Mouse (Mus musculus): ENCODE measurements at regions not wholly inside any gene's neighbourhood (a gene's known extent, or its start where the extent isn't known, plus 50 kb on each side); places are given as distances from the start of the nearest gene placed in this dataset.

DNA sequence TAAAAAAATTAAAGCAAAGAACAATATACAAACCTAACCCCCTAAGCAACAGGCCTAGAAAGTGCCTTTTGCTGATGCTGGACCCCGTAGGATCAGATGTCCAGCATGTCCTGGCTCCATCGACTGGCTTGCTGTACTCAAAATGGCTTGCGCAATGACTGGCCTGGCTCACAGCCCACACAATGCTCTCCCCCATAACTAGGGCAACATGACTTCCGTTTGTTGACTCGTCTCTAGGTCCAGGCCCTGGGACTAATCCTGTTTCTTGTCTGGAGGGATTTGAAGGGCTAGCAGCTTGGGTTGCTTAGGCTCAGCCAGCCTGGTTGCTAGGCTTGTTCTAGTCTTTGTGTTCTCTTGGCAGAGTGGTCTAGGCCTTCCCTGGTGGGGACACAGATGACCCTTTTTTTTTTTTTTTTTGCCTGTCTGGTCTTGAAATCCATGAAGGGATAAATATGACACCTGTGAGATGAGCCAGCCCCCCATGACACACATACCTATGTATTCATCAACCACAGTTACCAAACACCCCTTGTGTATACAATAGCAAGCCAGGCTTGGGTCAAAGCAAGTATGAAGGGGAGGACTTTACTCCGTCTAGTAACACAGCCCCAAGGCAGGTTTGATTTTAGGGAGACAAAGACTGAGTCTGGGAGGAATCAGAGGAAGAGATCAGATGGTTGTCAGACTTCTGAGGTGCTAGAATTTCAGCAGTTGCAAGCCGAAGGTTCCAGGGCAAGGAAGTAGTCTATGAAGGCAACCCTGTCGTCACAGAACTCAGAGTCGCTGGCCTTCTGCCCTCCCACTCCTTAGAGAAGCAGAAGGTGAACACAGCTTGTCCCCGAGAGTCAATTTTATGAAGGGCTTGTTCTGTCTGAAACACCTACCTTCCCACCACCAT lies 120.0 kb upstream of the Hes1 start:
- DNase-seq (ENCODE audit: extremely low spot score in 1 of 2, low spot score in 2 of 2) = peak in 1 of 2 experiments; percentile 17
- TF ChIP-seq CTCF (IDR thresholded peaks at IDR 0.05) = no peak
- intact Hi-C loops (cut with DNase I) = no loop called here

DNA sequence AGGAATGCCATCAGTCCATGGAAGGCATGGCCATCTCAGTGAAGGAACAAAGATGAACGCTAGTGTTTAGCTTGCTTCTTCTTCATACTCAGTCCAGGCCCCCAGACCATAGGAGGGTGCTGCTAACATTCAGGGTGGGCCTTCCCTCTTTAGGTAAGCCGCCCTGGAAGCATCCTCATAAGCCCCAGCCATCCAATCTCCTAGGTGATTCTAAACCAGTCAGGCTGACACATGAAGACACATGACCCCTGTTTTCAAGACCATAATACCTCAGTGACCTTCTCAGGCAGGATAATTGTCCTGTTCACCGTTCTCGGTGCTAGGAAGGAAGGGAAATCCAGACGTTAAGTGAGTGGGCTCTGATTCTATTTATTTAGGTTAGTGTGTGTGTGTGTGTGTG lies 119.2 kb upstream of the Hes1 start:
- no peak overlapping the region for H3K27ac ChIP-seq
- intact Hi-C loops (cut with DNase I) = loop anchor here (5.0 kb wide), 1 partner anchor 108 kb away; no protein-coding TSS in a partner anchor
- no peak overlapping the region for H3K4me3 ChIP-seq
- no peak for DNase-seq (ENCODE audit: extremely low spot score in 1 of 2, low spot score in 2 of 2)
- TF ChIP-seq CTCF (IDR thresholded peaks at IDR 0.05) = no peak

More for the DNA sequence above, 120.0 kb upstream of the Hes1 start:
- no peak overlapping the region for H3K27ac ChIP-seq
- no peak overlapping the region for H3K4me3 ChIP-seq

DNA sequence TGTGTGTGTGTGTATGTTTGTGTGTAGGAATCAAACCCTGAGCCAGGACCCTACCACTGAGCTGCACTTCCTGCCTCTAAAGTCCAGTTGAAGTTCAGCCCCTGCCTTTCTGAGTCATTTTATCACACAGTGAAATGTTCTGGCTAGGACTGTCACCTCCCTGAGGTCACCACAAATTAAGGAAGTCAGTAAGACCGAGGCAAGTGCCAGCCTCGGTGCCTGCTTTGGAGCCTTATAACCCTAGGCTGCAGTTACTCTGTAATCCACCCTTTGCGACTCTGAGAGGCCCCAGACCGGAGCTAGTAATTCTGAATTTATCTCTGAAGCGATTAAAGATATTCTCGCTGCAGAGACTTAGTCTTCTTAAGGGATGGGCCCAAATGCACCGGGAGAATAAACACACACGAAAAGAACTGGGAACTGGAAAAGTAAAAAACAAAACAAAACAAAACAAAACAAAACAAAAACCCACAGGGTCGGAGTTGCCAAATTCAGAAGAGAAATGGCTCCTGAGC lies 118.8 kb upstream of the Hes1 start:
- Histone ChIP-seq H3K27ac (peak overlapping the region; percentile 13; the same call in 1 of the 2 replicates), H3K4me3 (peak overlapping the region; percentile 53)
- TF ChIP-seq CTCF (IDR thresholded peaks at IDR 0.05) = no peak
- DNase-seq (ENCODE audit: extremely low spot score in 1 of 2, low spot score in 2 of 2) = no peak
- intact Hi-C loops (cut with DNase I) = loop anchor here (5.0 kb wide), 1 partner anchor 108 kb away; no protein-coding TSS in a partner anchor

DNA sequence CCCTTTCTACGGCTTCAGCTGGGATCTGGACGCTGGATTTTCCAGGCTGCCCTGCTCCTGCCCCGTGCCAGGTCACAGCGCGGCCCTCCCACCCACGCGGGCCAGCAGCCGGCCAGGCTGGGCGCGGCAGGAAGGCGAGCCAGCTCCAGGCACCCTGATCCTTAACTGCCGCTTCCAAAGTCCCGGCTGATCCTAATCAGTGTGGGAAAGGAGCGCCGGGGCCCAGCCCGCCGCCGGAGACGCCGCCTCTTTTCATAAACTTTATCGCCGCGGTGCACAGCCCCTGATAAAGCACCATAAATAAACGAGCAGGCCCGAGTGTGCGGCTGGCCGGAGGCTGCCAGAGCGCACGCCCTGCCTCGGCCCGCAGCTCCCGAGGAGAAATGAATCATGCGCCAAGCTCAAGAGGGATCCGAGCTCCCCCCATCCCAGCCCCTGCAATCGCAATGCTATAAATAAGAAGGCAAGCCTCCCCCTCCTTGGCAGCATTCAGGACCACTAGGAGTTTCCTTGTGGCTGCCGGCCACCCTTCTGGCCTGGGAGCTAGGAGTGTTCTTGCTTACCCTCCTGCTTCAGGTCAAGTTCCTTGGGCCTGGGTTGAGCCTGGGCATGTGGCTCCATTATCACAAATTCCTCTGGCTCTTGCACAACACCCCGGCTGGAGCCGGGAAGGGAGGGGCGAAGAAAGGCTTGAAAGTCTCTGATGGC lies 118.1 kb upstream of the Hes1 start:
- Histone ChIP-seq H3K4me3 (peak overlapping the region; percentile 53), H3K27ac (peak overlapping the region; percentile 73)
- intact Hi-C loops (cut with DNase I) = loop anchor here (2.0 to 5.0 kb wide), 3 partner anchors 63 to 119 kb away; partner anchors contain the start of gene Hes1
- peak; percentile 28 to 47 for DNase-seq (ENCODE audit: extremely low spot score in 1 of 2, low spot score in 2 of 2)
- no peak for TF ChIP-seq CTCF (IDR thresholded peaks at IDR 0.05)

DNA sequence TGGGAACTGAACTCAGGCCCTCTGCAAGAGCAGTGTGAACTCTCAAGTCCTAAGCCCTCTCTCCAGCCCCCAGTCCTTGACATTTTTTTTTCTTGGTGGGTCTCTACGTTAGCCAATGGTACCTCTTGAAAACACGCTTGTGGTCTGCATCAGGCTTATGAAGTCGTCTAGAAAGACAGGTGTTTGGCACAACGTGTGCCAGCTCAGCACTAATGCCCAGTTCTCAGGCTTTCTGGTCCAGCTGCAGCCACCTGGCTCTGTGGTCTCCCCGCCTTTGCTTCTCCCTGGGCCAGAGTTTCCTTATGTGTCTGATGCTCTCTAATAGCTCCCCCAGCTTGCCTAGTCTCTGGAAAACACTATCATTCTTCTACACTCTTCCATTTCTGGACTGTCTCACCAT lies 117.2 kb upstream of the Hes1 start:
- Histone ChIP-seq H3K4me3 (no peak overlapping the region), H3K27ac (no peak overlapping the region)
- no peak for TF ChIP-seq CTCF (IDR thresholded peaks at IDR 0.05)
- intact Hi-C loops (cut with DNase I) = loop anchor here (2.0 to 5.0 kb wide), 3 partner anchors 62 to 118 kb away; partner anchors contain the start of gene Hes1
- DNase-seq (ENCODE audit: extremely low spot score in 1 of 2, low spot score in 2 of 2) = no peak

DNA sequence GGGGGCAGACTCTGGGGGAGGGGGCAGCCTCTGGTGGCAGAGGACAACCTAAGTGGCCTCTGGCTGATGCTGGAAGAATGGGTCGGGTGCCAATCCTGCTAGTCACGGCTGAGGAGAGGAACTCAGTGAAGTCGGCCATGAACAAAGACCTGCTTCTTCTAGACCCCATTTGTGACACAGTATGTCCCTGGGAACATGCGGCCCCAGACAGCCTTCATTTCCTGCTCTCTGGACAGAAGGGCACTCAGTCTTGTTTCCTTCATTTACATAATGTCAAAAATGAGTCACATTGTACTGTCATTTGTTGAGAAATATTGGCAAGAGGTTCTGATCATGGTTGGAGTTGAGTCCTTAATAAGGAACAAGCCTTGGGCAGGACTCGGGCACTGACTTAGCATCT lies 116.5 kb upstream of the Hes1 start:
- H3K4me3 ChIP-seq = no peak overlapping the region
- no peak for DNase-seq (ENCODE audit: extremely low spot score in 1 of 2, low spot score in 2 of 2)
- no peak overlapping the region for H3K27ac ChIP-seq
- TF ChIP-seq CTCF (IDR thresholded peaks at IDR 0.05) = no peak
- intact Hi-C loops (cut with DNase I) = loop anchor here (2.0 to 5.0 kb wide), 3 partner anchors 61 to 117 kb away; partner anchors contain the start of gene Hes1

DNA sequence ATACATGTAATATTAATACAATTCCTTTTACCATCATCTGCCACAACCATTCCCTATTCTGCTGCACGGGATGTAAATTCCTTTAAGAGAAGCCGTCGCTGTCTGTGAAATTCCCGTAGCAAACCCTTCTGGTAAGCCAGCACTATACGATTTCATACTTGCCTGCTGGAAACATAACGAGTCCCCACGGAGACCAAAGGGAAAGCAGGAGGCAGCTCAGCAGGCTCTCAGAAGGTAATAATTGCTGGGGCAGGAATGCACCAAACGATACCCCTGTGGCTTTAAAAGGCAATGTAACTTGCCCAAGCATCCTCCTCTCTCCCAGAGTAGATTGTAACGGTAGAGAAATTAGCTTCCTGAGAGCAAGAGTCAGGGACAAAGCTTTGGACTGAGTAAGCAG lies 114.0 kb upstream of the Hes1 start:
- Histone ChIP-seq H3K27ac (no peak overlapping the region), H3K4me3 (no peak overlapping the region)
- no peak for TF ChIP-seq CTCF (IDR thresholded peaks at IDR 0.05)
- intact Hi-C loops (cut with DNase I) = no loop called here
- no peak for DNase-seq (ENCODE audit: extremely low spot score in 1 of 2, low spot score in 2 of 2)

DNA sequence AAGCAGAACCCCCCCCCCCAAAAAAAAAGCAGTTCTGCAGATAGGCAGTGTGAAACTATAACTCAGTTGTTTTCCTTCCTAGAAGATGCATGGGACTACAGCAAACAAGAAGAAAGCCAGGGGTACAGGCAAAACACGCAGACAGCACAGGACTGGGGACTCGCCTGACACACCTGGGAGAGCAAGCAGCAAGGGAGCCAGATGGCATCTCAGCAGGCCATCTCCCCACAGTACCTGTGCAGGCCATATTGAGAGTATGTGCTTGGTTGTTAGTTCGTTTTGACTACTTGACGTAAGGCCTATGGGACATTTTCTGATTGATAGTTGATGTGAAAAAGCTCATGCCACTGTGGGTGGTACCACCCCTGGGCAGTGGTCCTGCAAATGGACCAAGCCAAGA lies 113.4 kb upstream of the Hes1 start:
- no peak for DNase-seq (ENCODE audit: extremely low spot score in 1 of 2, low spot score in 2 of 2)
- no peak for TF ChIP-seq CTCF (IDR thresholded peaks at IDR 0.05)
- Histone ChIP-seq H3K4me3 (no peak overlapping the region), H3K27ac (no peak overlapping the region)
- intact Hi-C loops (cut with DNase I) = no loop called here

DNA sequence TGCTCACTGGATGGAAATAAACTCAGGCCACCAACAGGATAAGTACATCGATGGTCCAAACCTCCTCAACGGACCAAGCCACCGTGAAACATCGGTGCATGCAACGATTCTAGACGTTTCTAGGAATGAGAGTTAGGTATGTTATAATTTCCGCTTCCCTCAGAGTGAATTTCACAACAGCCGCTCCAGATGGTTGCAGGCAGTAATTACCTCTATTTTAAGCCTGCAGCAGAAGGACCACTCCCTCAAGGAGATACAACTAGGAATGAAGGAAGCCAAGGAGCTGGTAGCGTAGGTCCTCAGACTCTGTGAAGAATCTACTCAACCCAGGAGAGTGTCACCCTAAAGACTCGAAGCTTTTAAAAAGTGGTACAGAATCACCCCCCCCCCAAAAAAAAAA lies 109.5 kb upstream of the Hes1 start:
- Histone ChIP-seq H3K27ac (peak overlapping the region; percentile 47; the same call in 1 of the 2 replicates), H3K4me3 (no peak overlapping the region)
- no peak for TF ChIP-seq CTCF (IDR thresholded peaks at IDR 0.05)
- peak; percentile 15 to 50 for DNase-seq (ENCODE audit: extremely low spot score in 1 of 2, low spot score in 2 of 2)
- intact Hi-C loops (cut with DNase I) = no loop called here

DNA sequence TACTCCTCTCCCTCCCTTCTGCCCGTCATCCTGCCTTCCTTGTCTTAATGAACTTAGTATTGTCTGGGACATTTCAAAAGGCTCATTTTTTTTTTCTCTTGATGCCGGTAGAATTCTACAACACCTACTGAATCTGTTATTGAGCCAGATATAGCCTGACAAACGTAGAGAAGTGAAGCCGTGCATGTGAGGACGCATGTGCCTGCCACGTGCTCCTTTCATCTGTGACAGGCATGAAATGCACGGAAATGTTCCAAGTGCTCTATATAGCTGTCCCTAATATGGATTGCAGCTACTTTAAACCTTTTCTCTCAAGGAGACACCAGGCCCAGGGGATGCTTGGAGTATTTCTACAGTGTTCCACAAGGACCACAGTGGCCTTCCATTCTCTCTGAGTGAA lies 107.3 kb upstream of the Hes1 start:
- intact Hi-C loops (cut with DNase I) = no loop called here
- no peak overlapping the region for H3K27ac ChIP-seq
- peak in 1 of 2 experiments; percentile 26 for DNase-seq (ENCODE audit: extremely low spot score in 1 of 2, low spot score in 2 of 2)
- no peak overlapping the region for H3K4me3 ChIP-seq
- no peak for TF ChIP-seq CTCF (IDR thresholded peaks at IDR 0.05)

DNA sequence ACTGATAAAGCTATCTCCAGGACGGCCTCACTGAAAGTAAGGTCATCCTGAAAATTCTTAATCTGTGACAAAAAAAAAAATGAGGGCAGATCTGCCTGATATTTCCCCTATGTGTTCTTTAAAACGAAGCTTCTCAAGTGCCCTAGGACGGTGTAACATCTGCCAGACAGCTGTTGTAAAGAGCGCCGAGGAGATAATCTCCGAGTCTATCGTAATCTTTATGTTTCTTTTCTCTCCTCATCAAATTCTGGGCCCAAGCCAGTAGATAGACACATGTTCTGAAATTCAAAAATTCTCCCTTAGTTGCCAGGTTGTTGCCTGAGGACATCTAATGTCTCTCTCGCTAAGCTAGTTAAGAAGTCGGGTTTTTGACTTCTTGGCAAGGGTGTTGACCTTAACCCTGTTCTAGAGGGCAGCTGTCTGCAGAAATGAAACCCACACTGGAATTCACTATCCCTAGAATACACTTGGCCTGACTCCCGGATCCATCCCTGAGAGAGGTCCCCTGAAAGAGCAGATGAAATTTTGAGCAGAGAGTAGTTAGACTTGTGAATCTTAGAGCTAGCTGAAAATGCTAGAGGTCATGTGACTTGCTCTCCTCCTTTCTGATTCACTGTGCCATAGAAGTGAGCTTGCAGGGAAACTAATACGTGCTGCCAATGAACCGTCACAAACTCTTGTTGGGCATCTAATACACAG lies 104.1 kb upstream of the Hes1 start:
- H3K27ac ChIP-seq = no peak overlapping the region
- no peak overlapping the region for H3K4me3 ChIP-seq
- intact Hi-C loops (cut with DNase I) = no loop called here
- DNase-seq (ENCODE audit: extremely low spot score in 1 of 2, low spot score in 2 of 2) = no peak
- no peak for TF ChIP-seq CTCF (IDR thresholded peaks at IDR 0.05)

Data from left cerebral cortex, adult 2 months (tissue).